In genomic region chr1:78642197-78642596, GRCm38 (mm10) we compare ENCODE assay signal across 21 mouse cellular contexts. TPM values are rescaled to one million over a fixed set of nuclear protein-coding genes. Genes with fewer than 3 reads are reported as not detected.
DNase-seq lines count a peak whose midpoint lies in the region; ATAC-seq and TF ChIP-seq lines count a peak whose summit lies in the region.
"Had no signal": no experiment of that assay in that cellular context is flagged by ENCODE, and none has a peak within 500 bp of the region (broad histone marks: within the 10 kb centered on the region; RNA-seq: fewer than 3 reads in every experiment).

No protein-coding gene starts in this region.

- no peaks in the 10 kb centered on the region for H3K27me3 ChIP-seq in intestine, embryonic 15.5 days (replicated peaks)
- no peaks in the 10 kb centered on the region for H3K27me3 ChIP-seq in intestine, postnatal 0 days (replicated peaks; ENCODE audit: control insufficient read depth, insufficient read depth, low read length)
- no peaks in the 10 kb centered on the region for H3K27me3 ChIP-seq in midbrain, embryonic 11.5 days (ENCODE audit: control insufficient read depth, insufficient read depth, low read length)
- H3K27me3 ChIP-seq in midbrain, embryonic 15.5 days (replicated peaks), result no peaks in the 10 kb centered on the region
- H3K27me3 ChIP-seq: embryonic facial prominence, embryonic 13.5 days; heart, embryonic 15.5 days; hindbrain, embryonic 13.5 days; kidney, embryonic 15.5 days; limb, embryonic 15.5 days; liver, embryonic 15.5 days; neural tube, embryonic 15.5 days had no signal

- H3K4me1 ChIP-seq in intestine, embryonic 15.5 days (replicated peaks), result 0 out of 2 replicates have a peak, but pooled peaks cover under 1% of the 10 kb centered on the region
- H3K4me1 ChIP-seq in intestine, postnatal 0 days (replicated peaks; ENCODE audit: control insufficient read depth, insufficient read depth, low read length), result no peaks in the 10 kb centered on the region
- no peaks in the 10 kb centered on the region for H3K4me1 ChIP-seq in midbrain, embryonic 11.5 days (ENCODE audit: control insufficient read depth, insufficient read depth, low read length)
- no peaks in the 10 kb centered on the region for H3K4me1 ChIP-seq in midbrain, embryonic 15.5 days
- H3K4me1 ChIP-seq: hindbrain, embryonic 13.5 days; kidney, embryonic 15.5 days; limb, embryonic 15.5 days; liver, embryonic 15.5 days had no signal

- H3K27ac ChIP-seq in intestine, embryonic 15.5 days, result no peak overlapping the region
- no peak overlapping the region for H3K27ac ChIP-seq in intestine, postnatal 0 days (ENCODE audit: low read depth, low read length)
- no peak overlapping the region for H3K27ac ChIP-seq in midbrain, embryonic 11.5 days (ENCODE audit: low read depth, low read length)
- no peak overlapping the region for H3K27ac ChIP-seq in midbrain, embryonic 15.5 days
- H3K27ac ChIP-seq: embryonic facial prominence, embryonic 13.5 days; heart, embryonic 15.5 days; hindbrain, embryonic 13.5 days; kidney, embryonic 15.5 days; limb, embryonic 15.5 days; liver, embryonic 15.5 days; neural tube, embryonic 15.5 days had no signal

- WGBS in intestine, embryonic 15.5 days, result 65% methylated on average over 2 of the region's 2 CpGs
- 71% methylated on average over 2 of the region's 2 CpGs for WGBS in intestine, postnatal 0 days
- 87% methylated on average over 2 of the region's 2 CpGs for WGBS in midbrain, embryonic 11.5 days
- 82% methylated on average over 2 of the region's 2 CpGs for WGBS in midbrain, embryonic 15.5 days

- peak; percentile 29 for DNase-seq in adrenal gland, postnatal 14 days
- no peak for DNase-seq in adrenal gland, adult 8-10 months
- peak; percentile 41 for DNase-seq in midbrain, embryonic 11.5 days (ENCODE audit: low spot score, missing footprints)
- DNase-seq in skeletal muscle tissue, adult 2 months (ENCODE audit: low read depth, low spot score), result peak; percentile 32
- no peak for DNase-seq in layer of hippocampus, adult 18-20 months (ENCODE audit: low spot score in 2 of 2)
- DNase-seq: cerebellum, adult 11 months; cerebellum, postnatal 10 days; right cerebral cortex, postnatal 25 days had no signal

- H3K9me3 ChIP-seq in intestine, embryonic 15.5 days, result no peaks in the 10 kb centered on the region
- H3K9me3 ChIP-seq in intestine, postnatal 0 days (ENCODE audit: control insufficient read depth), result no peaks in the 10 kb centered on the region
- no peaks in the 10 kb centered on the region for H3K9me3 ChIP-seq in midbrain, embryonic 11.5 days (ENCODE audit: control insufficient read depth, low read length)
- H3K9me3 ChIP-seq in midbrain, embryonic 15.5 days, result no peaks in the 10 kb centered on the region
- H3K9me3 ChIP-seq: embryonic facial prominence, embryonic 13.5 days; heart, embryonic 15.5 days; hindbrain, embryonic 13.5 days; kidney, embryonic 15.5 days; limb, embryonic 15.5 days; liver, embryonic 15.5 days; neural tube, embryonic 15.5 days had no signal

- no peak overlapping the region for H3K4me2 ChIP-seq in intestine, embryonic 15.5 days (replicated peaks)
- H3K4me2 ChIP-seq in intestine, postnatal 0 days (replicated peaks; ENCODE audit: low read depth), result no peak overlapping the region
- no peak overlapping the region for H3K4me2 ChIP-seq in midbrain, embryonic 11.5 days
- H3K4me2 ChIP-seq in midbrain, embryonic 15.5 days, result no peak overlapping the region
- H3K4me2 ChIP-seq: embryonic facial prominence, embryonic 13.5 days; heart, embryonic 15.5 days; hindbrain, embryonic 13.5 days; kidney, embryonic 15.5 days; limb, embryonic 15.5 days; liver, embryonic 15.5 days; neural tube, embryonic 15.5 days had no signal

- TF ChIP-seq CTCF in intestine, postnatal 0 days (IDR thresholded peaks at IDR 0.05; ENCODE audit: low read depth), result no peak

- 0 out of 2 replicates have a peak, but pooled peaks have one; percentile 41 for ATAC-seq in intestine, embryonic 15.5 days
- no peak for ATAC-seq in intestine, postnatal 0 days
- no peak for ATAC-seq in midbrain, embryonic 11.5 days (ENCODE audit: low FRiP score)
- ATAC-seq in midbrain, embryonic 15.5 days (replicated peaks), result no peak
- ATAC-seq: forebrain, embryonic 16.5 days; midbrain, embryonic 16.5 days had no signal

- no peaks in the 10 kb centered on the region for H3K36me3 ChIP-seq in intestine, embryonic 15.5 days
- H3K36me3 ChIP-seq in intestine, postnatal 0 days (ENCODE audit: control insufficient read depth, insufficient read depth), result no peaks in the 10 kb centered on the region
- no peaks in the 10 kb centered on the region for H3K36me3 ChIP-seq in midbrain, embryonic 11.5 days (ENCODE audit: control insufficient read depth, insufficient read depth, low read length)
- no peaks in the 10 kb centered on the region for H3K36me3 ChIP-seq in midbrain, embryonic 15.5 days (replicated peaks)
- H3K36me3 ChIP-seq: embryonic facial prominence, embryonic 13.5 days; heart, embryonic 15.5 days; hindbrain, embryonic 13.5 days; kidney, embryonic 15.5 days; limb, embryonic 15.5 days; liver, embryonic 15.5 days; neural tube, embryonic 15.5 days had no signal

- no peak overlapping the region for H3K4me3 ChIP-seq in intestine, embryonic 15.5 days (replicated peaks)
- no peak overlapping the region for H3K4me3 ChIP-seq in intestine, postnatal 0 days (ENCODE audit: low read depth, low read length)
- H3K4me3 ChIP-seq in midbrain, embryonic 11.5 days (ENCODE audit: low read depth, low read length), result no peak overlapping the region
- no peak overlapping the region for H3K4me3 ChIP-seq in midbrain, embryonic 15.5 days
- H3K4me3 ChIP-seq: embryonic facial prominence, embryonic 13.5 days; heart, embryonic 15.5 days; hindbrain, embryonic 13.5 days; kidney, embryonic 15.5 days; limb, embryonic 15.5 days; liver, embryonic 15.5 days; megakaryocyte, embryonic 14.5 days; neural tube, embryonic 15.5 days had no signal

- no peak overlapping the region for H3K9ac ChIP-seq in intestine, embryonic 15.5 days
- no peak overlapping the region for H3K9ac ChIP-seq in intestine, postnatal 0 days (ENCODE audit: low read depth, low read length)
- H3K9ac ChIP-seq in midbrain, embryonic 11.5 days (ENCODE audit: low read length), result no peak overlapping the region
- no peak overlapping the region for H3K9ac ChIP-seq in midbrain, embryonic 15.5 days
- H3K9ac ChIP-seq: embryonic facial prominence, embryonic 13.5 days; heart, embryonic 15.5 days; hindbrain, embryonic 13.5 days; kidney, embryonic 15.5 days; limb, embryonic 15.5 days; liver, embryonic 15.5 days; neural tube, embryonic 15.5 days had no signal

RNA-seq across cellular contexts. Expression of gene Acsl3, which starts 15.4 kb away (rescaled TPM):
- total RNA-seq in adrenal gland, postnatal 14 days (2021), result 11.9 and 15.6 TPM in 2 replicates
- 10 to 100 TPM; 28.5 to 36.8 (median 34.4) TPM for total RNA-seq in adrenal gland, adult 8-10 months (2022)
- polyA plus RNA-seq in intestine, embryonic 15.5 days (2015; fragmentation: Nextera tagmentation; extraction: Ambion mirVana), result 88.0 and 97.5 TPM in 2 replicates
- 75.2 and 76.0 TPM in 2 replicates for polyA plus RNA-seq in intestine, postnatal 0 days (2015; fragmentation: Nextera tagmentation; extraction: Ambion mirVana)
- 97.9 and 109 TPM in 2 replicates for polyA plus RNA-seq in midbrain, embryonic 11.5 days (2014; fragmentation: Nextera tagmentation; extraction: Ambion mirVana)
- 98.9 and 106 TPM in 2 replicates for polyA plus RNA-seq in midbrain, embryonic 15.5 days (2015; fragmentation: Nextera tagmentation; extraction: Ambion mirVana)
- 100 to 1,000 TPM; 200 to 202 TPM for total RNA-seq in layer of hippocampus, adult 18-20 months (2021)

RNA-seq across cellular contexts. Expression of gene Utp14b, which starts 15.6 kb away (rescaled TPM):
- total RNA-seq in adrenal gland, postnatal 14 days (2021), result 3.1 and 3.6 TPM in 2 replicates
- 1 to 10 TPM; 4.0 to 8.7 (median 5.4) TPM for total RNA-seq in adrenal gland, adult 8-10 months (2022)
- polyA plus RNA-seq in intestine, embryonic 15.5 days (2015; fragmentation: Nextera tagmentation; extraction: Ambion mirVana), result 4.0 and 4.1 TPM in 2 replicates
- 5.1 and 5.5 TPM in 2 replicates for polyA plus RNA-seq in intestine, postnatal 0 days (2015; fragmentation: Nextera tagmentation; extraction: Ambion mirVana)
- polyA plus RNA-seq in midbrain, embryonic 11.5 days (2014; fragmentation: Nextera tagmentation; extraction: Ambion mirVana), result 5.3 and 6.0 TPM in 2 replicates
- 1.8 and 2.2 TPM in 2 replicates for polyA plus RNA-seq in midbrain, embryonic 15.5 days (2015; fragmentation: Nextera tagmentation; extraction: Ambion mirVana)
- 10 to 100 TPM; 27.7 to 33.2 TPM for total RNA-seq in layer of hippocampus, adult 18-20 months (2021)

Comparison
In these comparisons a context has a peak if more than half of its experiments do, and no peak if none do; other contexts are left out.
1. DNase-seq: peak in adrenal gland, postnatal 14 days (single experiment), midbrain, embryonic 11.5 days (single experiment) and skeletal muscle tissue, adult 2 months (single experiment); none in adrenal gland, adult 8-10 months (single experiment) and layer of hippocampus, adult 18-20 months (0 of 2).